Mouse (Mus musculus) ES-Bruce4 (cell line): Measurements from ENCODE around the gene Dynlt1c. TPM values are rescaled to one million over a fixed set of nuclear protein-coding genes. Genes with fewer than 3 reads are reported as not detected.

ENCODE experiments used
- polyA plus RNA-seq: library from polyadenylated mRNA; stranded (reverse); fragments of >200 nt; gene quantifications from 2 replicates; pipeline ENCODE4 v1.2.4, GENCODE M21; 2011; ENCODE audit warnings: low read depth; ENCODE audit not compliant: missing spikeins, insufficient read depth, insufficient read length

The Dynlt1c gene
- polyA plus RNA-seq, 1 experiment, result 26.1 TPM

Other genes starting within 250 kb of the Dynlt1c start
- gene Dynlt1b, start 171.6 kb upstream of the Dynlt1c start, polyA plus RNA-seq, result 226 and 249 TPM in 2 replicates
- 151 and 168 TPM in 2 replicates for gene Dynlt1f, start 54.2 kb downstream of the Dynlt1c start, polyA plus RNA-seq
- 0.45 TPM in 1 of 2 replicates, not detected in the other for gene Sytl3, start 57.4 kb downstream of the Dynlt1c start, polyA plus RNA-seq
- gene Ezr, start 181.1 kb downstream of the Dynlt1c start, polyA plus RNA-seq, result 163 and 168 TPM in 2 replicates